Mouse (Mus musculus) midbrain, embryonic 16.5 days (tissue): Measurements from ENCODE around the gene Ttc4. TPM values are rescaled to one million over a fixed set of nuclear protein-coding genes. Genes with fewer than 3 reads are reported as not detected.
A peak's percentile ranks its signal among the peaks of the same experiment; 100 is the strongest.

Source experiments
- ATAC-seq: fragments of 200-750 bp; cut with Nextera tagmentation; 2 replicates; pipeline ENCODE4 v1.8.0; 2017; ENCODE audit warnings: moderate TSS enrichment
- H3K27ac ChIP-seq: fragments of 300-500 bp; sonication (generic); 2 replicates; pipeline ENCODE4 v1.5.1; 2014; ENCODE audit warnings: mild to moderate bottlenecking, low read length, mixed read lengths
- H3K27me3 ChIP-seq: fragments of 300-500 bp; sonication (generic); 2 replicates; pipeline ENCODE4 v1.6.1; 2014; ENCODE audit warnings: low read depth, low read length, mixed read lengths; ENCODE audit not compliant: control insufficient read depth, insufficient read depth
- H3K36me3 ChIP-seq: fragments of 300-500 bp; sonication (generic); 2 replicates; pipeline ENCODE4 v1.6.1; 2014; ENCODE audit warnings: mild to moderate bottlenecking, low read length, moderate library complexity, mixed read lengths; ENCODE audit not compliant: control insufficient read depth, insufficient read depth
- H3K4me1 ChIP-seq: fragments of 300-500 bp; sonication (generic); 2 replicates; pipeline ENCODE4 v1.6.1; 2014; ENCODE audit warnings: mild to moderate bottlenecking, low read length, mixed read lengths; ENCODE audit not compliant: control insufficient read depth, insufficient read depth
- H3K4me2 ChIP-seq: fragments of 300-500 bp; sonication (generic); 2 replicates; pipeline ENCODE4 v1.6.1; 2014; ENCODE audit warnings: mild to moderate bottlenecking, low read length, mixed read lengths
- H3K4me3 ChIP-seq: fragments of 300-500 bp; sonication (generic); 2 replicates; pipeline ENCODE4 v1.5.1; 2014; ENCODE audit warnings: low read depth, mild to moderate bottlenecking, low read length, moderate library complexity, mixed read lengths
- H3K9ac ChIP-seq: fragments of 300-500 bp; sonication (generic); 2 replicates; pipeline ENCODE4 v1.6.1; 2014; ENCODE audit warnings: low read depth, low read length, mixed read lengths
- H3K9me3 ChIP-seq: fragments of 300-500 bp; sonication (generic); replicated peaks from 2 replicates; pipeline ENCODE4 v1.6.1; 2014; ENCODE audit warnings: mild to moderate bottlenecking, low read length, mixed read lengths; ENCODE audit not compliant: control insufficient read depth, poor library complexity, severe bottlenecking
- WGBS: fragments of 180-500 bp; shearing (Covaris S2); extraction: QIAGEN DNeasy Blood & Tissue Kit; methylation state at CpG from one replicate; pipeline ENCODE4 v1.1.7; 2014; 5-methylcytosine and 5-hydroxymethylcytosine counted together
- polyA plus RNA-seq: library from polyadenylated mRNA; unstranded; fragments of >200 nt; fragmentation: Nextera tagmentation; extraction: Ambion mirVana; gene quantifications from 2 replicates; pipeline ENCODE4 v1.2.1, GENCODE M21; 2015

The Ttc4 gene
- polyA plus RNA-seq, 1 experiment from 2014 or later, result 163 TPM

DNA sequence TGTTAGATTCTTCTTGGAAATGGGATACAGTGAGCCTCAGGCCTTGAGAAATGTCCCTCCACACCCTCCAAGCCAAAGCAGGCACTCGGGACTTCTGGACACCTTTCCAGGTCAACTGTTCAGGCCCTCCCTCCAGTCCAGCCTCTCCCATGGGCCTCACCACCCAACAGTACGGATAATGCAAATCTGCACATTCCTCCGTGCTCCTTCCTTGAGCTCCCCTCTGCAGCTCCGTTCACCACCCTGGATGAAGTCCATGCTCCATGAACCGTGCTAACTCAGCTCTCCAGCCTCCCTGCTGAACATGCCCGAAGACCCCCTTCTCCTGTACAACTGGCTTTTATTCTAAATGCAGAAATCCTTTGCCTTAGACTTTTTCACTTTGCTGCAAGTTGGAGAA, 14.0 kb downstream of the Ttc4 start:
- ATAC-seq, result no peak
- Histone ChIP-seq H3K9ac (no peak overlapping the region), H3K27me3 (no peaks in the 10 kb centered on the region), H3K4me3 (no peak overlapping the region), H3K4me2 (no peak overlapping the region), H3K27ac (no peak overlapping the region), H3K9me3 (no peaks in the 10 kb centered on the region), H3K36me3 (peaks cover 40% of the 10 kb centered on the region), H3K4me1 (no peaks in the 10 kb centered on the region)
- 88% methylated on average over 6 of the region's 6 CpGs for WGBS

DNA sequence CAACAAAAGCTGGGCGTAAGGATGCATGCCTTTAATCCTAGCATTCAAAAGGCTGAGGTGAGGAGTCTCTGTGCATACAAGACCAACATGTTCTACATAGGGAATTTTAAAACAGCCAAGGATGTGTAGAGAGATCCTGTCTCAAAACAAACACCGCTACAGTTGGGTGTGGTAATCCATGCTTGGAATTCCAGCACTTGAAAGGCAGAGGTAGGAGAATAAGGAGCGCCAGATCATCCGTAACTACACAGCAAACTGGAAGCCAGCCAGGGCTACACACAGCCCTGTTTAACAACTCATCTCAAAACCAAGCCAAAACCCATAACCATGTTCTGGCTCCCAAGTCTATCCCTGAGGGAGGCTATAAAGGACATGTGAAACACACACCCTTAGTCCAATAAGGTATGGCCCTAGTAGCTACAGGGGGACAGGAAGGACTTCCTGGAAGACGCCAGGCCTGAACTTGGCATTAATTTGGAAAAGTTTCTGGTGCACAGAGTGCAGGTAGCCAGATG, 14.7 kb downstream of the Ttc4 start:
- no peaks in the 10 kb centered on the region for H3K27me3 ChIP-seq
- H3K9ac ChIP-seq, result no peak overlapping the region
- no peak overlapping the region for H3K27ac ChIP-seq
- H3K4me2 ChIP-seq, result no peak overlapping the region
- 94% methylated on average over 5 of the region's 5 CpGs for WGBS
- no peaks in the 10 kb centered on the region for H3K9me3 ChIP-seq
- no peaks in the 10 kb centered on the region for H3K4me1 ChIP-seq
- ATAC-seq, result no peak
- peaks cover 36% of the 10 kb centered on the region for H3K36me3 ChIP-seq
- H3K4me3 ChIP-seq, result no peak overlapping the region

DNA sequence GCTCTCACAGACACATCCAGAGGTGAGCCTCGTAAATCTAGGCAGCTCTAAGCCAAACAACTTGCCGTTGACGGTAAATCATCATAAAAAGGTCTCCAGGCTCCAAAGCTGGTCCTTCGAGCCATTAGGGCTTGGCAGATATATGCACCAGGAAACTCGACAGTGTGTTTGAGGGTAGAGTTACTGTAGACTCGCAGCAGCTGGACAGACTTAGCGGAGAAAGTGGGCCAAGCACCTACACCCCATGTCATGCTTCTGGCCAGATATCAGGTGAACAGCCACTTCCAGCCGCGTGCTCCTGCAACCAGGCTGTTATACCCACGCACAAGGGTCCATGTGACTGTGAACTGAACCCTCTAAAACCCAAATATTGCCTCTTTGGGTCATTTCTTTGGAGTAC, 23.1 kb downstream of the Ttc4 start:
- Histone ChIP-seq H3K36me3 (0 out of 2 replicates have a peak, but pooled peaks cover 3% of the 10 kb centered on the region), H3K4me2 (no peak overlapping the region), H3K4me3 (no peak overlapping the region), H3K4me1 (peaks cover 7% of the 10 kb centered on the region), H3K27ac (no peak overlapping the region), H3K27me3 (no peaks in the 10 kb centered on the region), H3K9me3 (no peaks in the 10 kb centered on the region), H3K9ac (no peak overlapping the region)
- 92% methylated on average over 10 of the region's 10 CpGs for WGBS
- ATAC-seq, result no peak

DNA sequence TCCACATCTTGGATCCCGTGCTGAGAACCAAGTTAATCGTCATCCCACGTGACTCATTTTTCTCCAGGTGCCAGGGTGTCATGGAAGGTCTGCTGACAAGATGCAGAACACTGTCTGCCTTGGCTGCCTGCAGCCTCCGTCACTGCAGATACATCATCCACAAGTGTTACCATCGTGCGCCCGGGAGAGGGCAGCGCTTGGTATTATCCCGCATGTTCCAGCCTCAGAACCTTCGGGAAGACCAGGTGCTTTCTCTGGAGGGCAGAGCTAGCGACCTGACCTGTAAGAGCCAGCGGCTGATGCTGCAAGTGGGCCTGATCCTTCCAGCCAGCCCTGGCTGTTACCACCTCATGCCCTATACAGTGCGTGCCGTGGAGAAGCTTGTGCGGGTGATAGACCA, 25.7 kb downstream of the Ttc4 start:
- H3K27ac ChIP-seq, result no peak overlapping the region
- H3K36me3 ChIP-seq, result 0 out of 2 replicates have a peak, but pooled peaks cover 3% of the 10 kb centered on the region
- no peak overlapping the region for H3K4me3 ChIP-seq
- peaks cover 10% of the 10 kb centered on the region for H3K27me3 ChIP-seq
- no peak overlapping the region for H3K9ac ChIP-seq
- no peak overlapping the region for H3K4me2 ChIP-seq
- H3K9me3 ChIP-seq, result no peaks in the 10 kb centered on the region
- no peak for ATAC-seq
- peaks cover 7% of the 10 kb centered on the region for H3K4me1 ChIP-seq
- WGBS, result 96% methylated on average over 15 of the region's 15 CpGs

- ATAC-seq, result no peak
- Histone ChIP-seq H3K4me1 (peaks cover 7% of the 10 kb centered on the region), H3K9me3 (no peaks in the 10 kb centered on the region), H3K36me3 (0 out of 2 replicates have a peak, but pooled peaks cover 3% of the 10 kb centered on the region), H3K27me3 (peaks cover 10% of the 10 kb centered on the region), H3K9ac (no peak overlapping the region), H3K4me2 (no peak overlapping the region), H3K4me3 (no peak overlapping the region), H3K27ac (no peak overlapping the region)
- WGBS, result 97% methylated on average over 3 of the region's 3 CpGs
Observed at GRCm38 (mm10) chr4:106652546-106652945, 26.2 kb downstream of the Ttc4 start.

- Histone ChIP-seq H3K4me2 (peak within 1 kb of the TSS; percentile 97), H3K9ac (peak within 1 kb of the TSS; percentile 80), H3K9me3 (no peaks in the 10 kb centered on the region), H3K27ac (peak within 1 kb of the TSS; percentile 79), H3K4me1 (peaks cover 7% of the 10 kb centered on the region), H3K4me3 (peak within 1 kb of the TSS; percentile 72), H3K27me3 (peaks cover 10% of the 10 kb centered on the region), H3K36me3 (0 out of 2 replicates have a peak, but pooled peaks cover 3% of the 10 kb centered on the region)
- 2% methylated on average over 40 of the region's 40 CpGs for WGBS
- ATAC-seq, result peak; percentile 97
Observed at GRCm38 (mm10) chr4:106650833-106651527, 27.8 kb downstream of the Ttc4 start, which contains the start of gene Pars2. Pars2 (plus strand) TSS chr4:106651069.

DNA sequence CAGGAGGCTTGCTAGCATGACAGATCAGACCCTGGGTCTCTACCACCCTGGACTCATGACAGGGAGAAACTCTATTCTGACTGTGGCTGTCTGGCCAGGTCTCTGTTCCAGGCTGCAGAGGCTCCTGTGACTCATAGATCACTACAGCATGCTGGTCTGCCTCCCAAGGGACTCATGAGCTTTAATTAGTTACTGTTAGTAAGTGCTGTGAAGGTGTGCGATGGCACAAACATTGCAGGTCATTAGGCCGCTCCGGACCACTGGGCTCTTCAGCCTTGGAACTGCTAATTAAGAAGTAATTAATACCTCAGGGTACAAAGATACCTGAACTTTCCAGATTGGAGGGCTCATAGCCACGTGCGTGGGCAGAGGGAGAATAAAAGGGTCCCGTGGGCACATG, 31.6 kb downstream of the Ttc4 start:
- peaks cover 15% of the 10 kb centered on the region for H3K4me1 ChIP-seq
- no peak overlapping the region for H3K4me3 ChIP-seq
- no peak for ATAC-seq
- H3K27ac ChIP-seq, result no peak overlapping the region
- H3K9me3 ChIP-seq, result no peaks in the 10 kb centered on the region
- H3K27me3 ChIP-seq, result peaks cover 10% of the 10 kb centered on the region
- no peaks in the 10 kb centered on the region for H3K36me3 ChIP-seq
- no peak overlapping the region for H3K9ac ChIP-seq
- H3K4me2 ChIP-seq, result no peak overlapping the region
- WGBS, result 87% methylated on average over 6 of the region's 6 CpGs

DNA sequence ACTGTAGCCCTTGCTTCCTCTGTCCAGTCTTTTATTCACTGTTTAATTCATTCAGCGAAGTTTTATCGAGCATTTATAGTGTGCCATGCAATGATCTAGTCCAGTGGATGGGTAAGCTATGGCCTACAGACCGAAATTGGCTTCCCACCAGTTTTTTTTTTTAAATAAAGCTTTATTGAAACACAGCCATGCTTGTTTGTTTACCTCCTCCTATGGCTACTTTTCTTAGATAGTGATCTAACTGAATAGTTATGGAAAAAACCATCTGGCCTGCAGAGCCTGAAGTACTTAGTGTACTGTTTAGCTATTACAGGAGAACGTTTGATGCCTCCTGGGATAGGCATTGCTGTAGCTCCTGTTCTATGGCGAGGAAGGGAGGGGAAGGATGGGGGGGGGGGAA, 32.9 kb downstream of the Ttc4 start:
- Histone ChIP-seq H3K9ac (no peak overlapping the region), H3K27me3 (peaks cover 10% of the 10 kb centered on the region), H3K4me1 (peaks cover 7% of the 10 kb centered on the region), H3K4me2 (no peak overlapping the region), H3K27ac (no peak overlapping the region), H3K9me3 (no peaks in the 10 kb centered on the region), H3K4me3 (no peak overlapping the region), H3K36me3 (no peaks in the 10 kb centered on the region)
- ATAC-seq, result no peak
- WGBS, result 76% methylated on average over 5 of the region's 5 CpGs

DNA sequence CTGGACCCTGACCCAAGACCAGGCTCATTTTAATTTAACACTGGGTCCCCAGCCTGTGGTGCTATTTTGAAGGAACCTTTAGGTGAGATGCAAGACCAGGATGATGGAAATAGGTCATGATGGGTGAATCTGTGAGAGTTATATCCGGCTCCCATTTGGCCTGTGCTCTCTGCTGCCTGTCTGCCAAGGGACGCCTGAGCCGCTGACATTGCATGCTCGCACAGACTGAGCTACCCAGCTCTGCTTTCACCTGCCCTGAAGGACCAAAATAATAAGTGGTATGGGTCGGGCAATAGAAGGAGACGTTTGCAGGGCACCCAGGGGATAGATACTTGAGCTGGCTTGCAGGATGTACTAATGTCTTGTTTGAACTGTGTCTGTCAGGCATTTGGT, 34.5 kb downstream of the Ttc4 start:
- H3K4me3 ChIP-seq, result no peak overlapping the region
- no peak overlapping the region for H3K9ac ChIP-seq
- no peaks in the 10 kb centered on the region for H3K36me3 ChIP-seq
- H3K9me3 ChIP-seq, result no peaks in the 10 kb centered on the region
- no peak overlapping the region for H3K27ac ChIP-seq
- peaks cover 7% of the 10 kb centered on the region for H3K4me1 ChIP-seq
- H3K27me3 ChIP-seq, result peaks cover 10% of the 10 kb centered on the region
- no peak for ATAC-seq
- WGBS, result 71% methylated on average over 6 of the region's 6 CpGs
- H3K4me2 ChIP-seq, result no peak overlapping the region
